Mouse (Mus musculus) stomach, postnatal 0 days (tissue): ENCODE data around the gene Gm20721.

Experiments
- CTCF ChIP-seq: IDR thresholded peaks from 2 replicates; pipeline ENCODE4 v1.5.1; 2016; ENCODE audit warnings: antibody characterized with exemption, low read depth, mild to moderate bottlenecking, moderate library complexity
- EP300 ChIP-seq: optimal IDR thresholded peaks from 2 replicates; pipeline ENCODE3; 2016; ENCODE audit warnings: antibody characterized with exemption

DNA sequence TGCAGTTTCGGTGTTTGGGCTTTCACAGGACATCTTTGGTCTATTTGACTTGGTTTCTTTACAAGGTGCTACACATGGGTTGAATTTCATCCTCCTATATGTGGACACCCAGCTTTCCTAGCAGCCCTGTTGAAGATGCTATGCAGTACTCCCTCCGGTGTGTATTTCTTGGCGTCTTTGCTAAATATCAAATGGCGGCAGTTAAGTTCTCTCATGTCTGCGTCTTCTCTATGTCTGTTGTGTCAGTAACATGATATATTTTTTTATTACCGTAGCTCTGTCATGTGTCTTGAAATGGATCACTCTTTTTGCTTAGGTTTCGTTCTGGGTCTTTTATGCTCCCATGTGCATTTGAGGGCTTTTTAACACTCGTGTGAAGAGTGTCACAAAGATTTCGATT is 34.5 kb upstream of the Gm20721 start:
- TF ChIP-seq CTCF (no peak), EP300 (no peak)
